Mouse (Mus musculus) lung, adult 2 months (tissue): Measurements from ENCODE around the gene Fam114a2.

ENCODE experiments used
- CTCF ChIP-seq: fragments of 200-500 bp; IDR thresholded peaks from 2 replicates; pipeline ENCODE4 v1.5.1; 2011; ENCODE audit warnings: mild to moderate bottlenecking, low read length, control low read depth; ENCODE audit not compliant: insufficient read depth
- POLR2A ChIP-seq: fragments of 200-500 bp; IDR thresholded peaks from 2 replicates; pipeline ENCODE4 v1.6.1; 2011; ENCODE audit warnings: low read depth, mild to moderate bottlenecking, control low read depth, low read length, borderline replicate concordance; ENCODE audit errors: extremely low read depth

DNA sequence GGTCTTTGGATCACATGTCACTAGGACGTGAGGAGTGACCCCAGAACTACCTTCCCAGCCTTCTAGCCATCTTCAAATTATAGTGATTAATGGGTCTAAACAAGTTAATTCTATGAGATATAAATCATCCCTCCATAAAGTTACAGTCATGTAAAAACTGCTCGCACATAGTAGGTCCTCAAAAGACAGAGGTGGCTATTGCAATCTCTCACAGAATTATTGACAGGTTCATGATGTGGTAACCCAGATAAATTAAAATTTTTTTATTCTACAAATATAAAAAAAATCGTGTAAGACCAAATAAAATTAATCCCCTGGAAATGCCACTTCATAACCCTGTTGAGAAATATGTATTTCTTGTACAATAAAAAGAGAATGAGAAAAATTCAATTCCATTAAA lies 52.6 kb downstream of the Fam114a2 start:
- no peak for TF ChIP-seq CTCF
- TF ChIP-seq POLR2A = no peak
